26 mouse cellular contexts compared by ENCODE assay signal in the genomic region with DNA sequence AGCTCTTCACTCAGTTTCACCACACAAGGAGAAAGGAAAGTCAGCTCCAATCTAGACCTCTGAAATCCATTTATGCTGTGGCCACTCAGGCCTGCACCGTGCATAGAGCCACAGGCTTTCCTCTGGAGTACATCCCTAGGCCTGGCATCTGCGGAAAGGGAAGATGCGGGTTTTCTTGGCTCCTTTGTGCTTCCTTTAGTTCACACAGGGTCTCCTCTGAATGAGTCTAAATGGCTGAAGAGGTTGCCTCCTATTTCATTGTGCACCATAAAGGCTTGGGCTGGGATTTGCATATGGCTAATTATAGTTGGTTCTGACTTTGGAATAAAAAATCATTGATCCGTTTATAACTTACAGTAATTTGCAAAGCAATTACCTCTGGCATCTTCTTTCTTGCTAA.
"Had no signal": no experiment of that assay in that cellular context is flagged by ENCODE, and none has a peak within 500 bp of the region (broad histone marks: within the 10 kb centered on the region; RNA-seq: fewer than 3 reads in every experiment).

No protein-coding gene starts in this region.

- H3K4me1 ChIP-seq: heart, embryonic 10.5 days; heart, embryonic 12.5 days; hindbrain, embryonic 10.5 days; hindbrain, embryonic 12.5 days; intestine, embryonic 15.5 days; liver, embryonic 12.5 days had no signal

- DNase-seq: gastrocnemius, adult 2 months; gastrocnemius, postnatal 10 days; gastrocnemius, postnatal 25 days; heart, adult 18-20 months; heart, postnatal 10 days; heart, postnatal 4 days; kidney, adult 18-20 months; kidney, adult 8-10 months; kidney, postnatal 10 days; kidney, postnatal 36 days; layer of hippocampus, adult 9-11 months; layer of hippocampus, postnatal 36 days; left cerebral cortex, postnatal 4 days had no signal

- H3K4me3 ChIP-seq: gastrocnemius, adult 2 months; heart, embryonic 10.5 days; heart, embryonic 12.5 days; hindbrain, embryonic 10.5 days; hindbrain, embryonic 12.5 days; intestine, embryonic 15.5 days; limb, embryonic 13.5 days; limb, embryonic 15.5 days; liver, embryonic 12.5 days had no signal

- H3K27me3 ChIP-seq: heart, embryonic 12.5 days; hindbrain, embryonic 12.5 days; intestine, embryonic 15.5 days; limb, embryonic 15.5 days; liver, embryonic 12.5 days had no signal

- H3K4me2 ChIP-seq: heart, embryonic 12.5 days; hindbrain, embryonic 12.5 days; hindbrain, embryonic 14.5 days; intestine, embryonic 15.5 days; limb, embryonic 13.5 days; limb, embryonic 15.5 days; liver, embryonic 12.5 days had no signal

- H3K27ac ChIP-seq: gastrocnemius, adult 2 months; heart, embryonic 10.5 days; hindbrain, embryonic 10.5 days; hindbrain, embryonic 12.5 days; hindbrain, embryonic 14.5 days; intestine, embryonic 15.5 days; limb, embryonic 13.5 days; limb, embryonic 15.5 days; liver, embryonic 12.5 days; liver, embryonic 14.5 days had no signal

- H3K9me3 ChIP-seq: heart, embryonic 10.5 days; heart, embryonic 12.5 days; hindbrain, embryonic 10.5 days; hindbrain, embryonic 12.5 days; intestine, embryonic 15.5 days; limb, embryonic 13.5 days; limb, embryonic 15.5 days; liver, embryonic 12.5 days had no signal

- ATAC-seq: hindbrain, embryonic 16.5 days; inflammation-experienced regulatory T-cells, adult 6 months; intestine, embryonic 15.5 days; intestine, postnatal 0 days; liver, embryonic 12.5 days had no signal

- H3K36me3 ChIP-seq: heart, embryonic 10.5 days; heart, embryonic 12.5 days; hindbrain, embryonic 10.5 days; hindbrain, embryonic 12.5 days; intestine, embryonic 15.5 days; limb, embryonic 13.5 days; limb, embryonic 15.5 days; liver, embryonic 12.5 days had no signal

- H3K9ac ChIP-seq: heart, embryonic 12.5 days; hindbrain, embryonic 12.5 days; hindbrain, embryonic 14.5 days; intestine, embryonic 15.5 days; limb, embryonic 13.5 days; limb, embryonic 15.5 days; liver, embryonic 12.5 days; liver, embryonic 14.5 days had no signal
